Mouse (Mus musculus): ENCODE measurements around the gene Top1.

DNA sequence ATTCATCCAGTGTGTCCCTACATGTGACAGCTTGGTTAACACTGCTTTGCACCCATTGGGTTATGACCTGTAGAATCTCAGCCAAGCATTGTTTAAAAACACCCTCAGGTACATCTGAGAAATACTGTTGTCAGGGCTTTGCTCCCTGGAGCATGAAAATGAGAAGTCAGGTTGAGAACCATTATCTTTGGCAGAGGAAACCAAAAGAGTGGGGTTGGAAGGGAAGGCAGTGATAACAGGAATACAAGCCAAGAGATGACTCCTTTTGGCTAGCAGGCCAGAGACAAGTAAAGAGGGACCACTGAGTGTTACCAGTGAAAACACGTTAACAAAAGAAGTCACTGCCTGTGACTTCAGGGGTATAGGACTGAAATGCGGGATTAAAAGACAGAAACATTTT is 118.7 kb downstream of the Top1 start:
- no peak for TF ChIP-seq POLR2A (IDR thresholded peaks at IDR 0.05; ENCODE audit: low read depth, low read length)
- TF ChIP-seq CTCF (IDR thresholded peaks at IDR 0.05; ENCODE audit: borderline replicate concordance, insufficient read depth, low read length) = no peak

Data from embryonic fibroblast, embryonic 13.5 days (primary cell).